Mouse (Mus musculus) neural tube, embryonic 14.5 days (tissue): ENCODE measurements around the gene Oas3. TPM values are rescaled to one million over a fixed set of nuclear protein-coding genes. Genes with fewer than 3 reads are reported as not detected.

Experiments used
- ATAC-seq: fragments of 200-750 bp; cut with Nextera tagmentation; 2 replicates; pipeline ENCODE4 v1.8.0; 2017; ENCODE audit warnings: low read depth, mild to moderate bottlenecking, moderate TSS enrichment, moderate library complexity
- H3K27ac ChIP-seq: fragments of 300-500 bp; sonication (generic); 2 replicates; pipeline ENCODE4 v1.5.1; 2014; ENCODE audit warnings: low read depth, mild to moderate bottlenecking, control low read depth, low read length, moderate library complexity, mixed read lengths
- H3K27me3 ChIP-seq: fragments of 300-500 bp; sonication (generic); 2 replicates; pipeline ENCODE4 v1.6.1; 2014; ENCODE audit warnings: low read length; ENCODE audit not compliant: control insufficient read depth, insufficient read depth
- H3K36me3 ChIP-seq: fragments of 300-500 bp; sonication (generic); 2 replicates; pipeline ENCODE4 v1.6.1; 2014; ENCODE audit warnings: low read length, mixed read lengths; ENCODE audit not compliant: control insufficient read depth, insufficient read depth
- H3K4me1 ChIP-seq: fragments of 300-500 bp; sonication (generic); 2 replicates; pipeline ENCODE4 v1.6.1; 2014; ENCODE audit warnings: low read length; ENCODE audit not compliant: control insufficient read depth, insufficient read depth
- H3K4me2 ChIP-seq: fragments of 300-500 bp; sonication (generic); 2 replicates; pipeline ENCODE4 v1.6.1; 2014; ENCODE audit warnings: mild to moderate bottlenecking, low read depth, low read length, control low read depth
- H3K4me3 ChIP-seq: fragments of 300-500 bp; sonication (generic); 2 replicates; pipeline ENCODE4 v1.5.1; 2014; ENCODE audit warnings: low read depth, low read length, control low read depth, mixed read lengths
- H3K9ac ChIP-seq: fragments of 300-500 bp; sonication (generic); replicated peaks from 2 replicates; pipeline ENCODE4 v1.6.1; 2014; ENCODE audit warnings: low read depth, mild to moderate bottlenecking, control low read depth, low read length, mixed read lengths
- H3K9me3 ChIP-seq: fragments of 300-500 bp; sonication (generic); 2 replicates; pipeline ENCODE4 v1.6.1; 2016; ENCODE audit warnings: low read length; ENCODE audit not compliant: control insufficient read depth
- WGBS: fragments of 180-500 bp; shearing (Covaris S2); extraction: QIAGEN DNeasy Blood & Tissue Kit; methylation state at CpG from one replicate; pipeline ENCODE4 v1.1.7; 2014; 5-methylcytosine and 5-hydroxymethylcytosine counted together
- polyA plus RNA-seq: library from polyadenylated mRNA; unstranded; fragments of >200 nt; fragmentation: Nextera tagmentation; extraction: Ambion mirVana; gene quantifications from 2 replicates; pipeline ENCODE4 v1.2.1, GENCODE M21; 2014

Gene Oas3
- polyA plus RNA-seq, 1 experiment from 2014 or later, result 0.42 TPM

GRCm38 (mm10) chr5:120703660-120704059, 73.8 kb downstream of the Oas3 start:
- Histone ChIP-seq H3K4me1 (peaks cover 32% of the 10 kb centered on the region), H3K4me2 (no peak overlapping the region), H3K9ac (no peak overlapping the region), H3K4me3 (no peak overlapping the region), H3K27ac (no peak overlapping the region), H3K36me3 (no peaks in the 10 kb centered on the region), H3K9me3 (no peaks in the 10 kb centered on the region), H3K27me3 (0 out of 2 replicates have a peak, but pooled peaks cover 3% of the 10 kb centered on the region)
- 87% methylated on average over 3 of the region's 3 CpGs for WGBS
- no peak for ATAC-seq

Other genes with a start within 250 kb of the Oas3 start
- 14.8 and 18.5 TPM in 2 replicates for gene Tpcn1, start 189.0 kb downstream of the Oas3 start, polyA plus RNA-seq
- 0.62 and 1.3 TPM in 2 replicates for gene Iqcd, start 188.6 kb downstream of the Oas3 start, polyA plus RNA-seq
- 21.6 and 26.5 TPM in 2 replicates for gene Rita1, start 165.1 kb downstream of the Oas3 start, polyA plus RNA-seq
- gene Ddx54, start 164.9 kb downstream of the Oas3 start, polyA plus RNA-seq, result 23.2 and 27.7 TPM in 2 replicates
- gene Cfap73, start 143.4 kb downstream of the Oas3 start, polyA plus RNA-seq, result 0.46 TPM in 1 of 2 replicates, not detected in the other
- gene Rasal1, start 128.8 kb downstream of the Oas3 start, polyA plus RNA-seq, result 0.13 and 0.33 TPM in 2 replicates
- 44.2 and 50.7 TPM in 2 replicates for gene Dtx1, start 65.7 kb downstream of the Oas3 start, polyA plus RNA-seq
- 0.22 TPM in 1 of 2 replicates, not detected in the other for gene Oas2, start 27.8 kb downstream of the Oas3 start, polyA plus RNA-seq
- 0.19 TPM in 1 of 2 replicates, not detected in the other for gene Oas1e, start 17.9 kb upstream of the Oas3 start, polyA plus RNA-seq
- gene Oas1c, start 34.9 kb upstream of the Oas3 start, polyA plus RNA-seq, result 0.41 and 0.43 TPM in 2 replicates
- not detected in 2 replicates for gene Oas1f, start 69.7 kb upstream of the Oas3 start, polyA plus RNA-seq
- gene Oas1h, start 83.8 kb upstream of the Oas3 start, polyA plus RNA-seq, result not detected in 2 replicates
- gene Oas1g, start 110.0 kb upstream of the Oas3 start, polyA plus RNA-seq, result not detected in 2 replicates
- 0.21 and 0.82 TPM in 2 replicates for gene Oas1a, start 129.9 kb upstream of the Oas3 start, polyA plus RNA-seq
- gene Oas1d, start 136.9 kb upstream of the Oas3 start, polyA plus RNA-seq, result not detected in 2 replicates
- gene Rph3a, start 232.4 kb upstream of the Oas3 start, polyA plus RNA-seq, result 16.1 and 20.0 TPM in 2 replicates